Mouse (Mus musculus) CH12.LX (cell line): Measurements from ENCODE around the gene Gdf3. TPM values are rescaled to one million over a fixed set of nuclear protein-coding genes. Genes with fewer than 3 reads are reported as not detected.
A peak's percentile ranks its signal among the peaks of the same experiment; 100 is the strongest.

Experiments
- DNase-seq: peaks from one replicate; pipeline ENCODE4 v3.0.0-alpha.2; 2013; ENCODE audit errors: extremely low read depth
- H3K27ac ChIP-seq: 2 replicates; pipeline ENCODE4 v1.5.1; 2012; ENCODE audit warnings: low read depth, mild to moderate bottlenecking, control low read depth, moderate library complexity; ENCODE audit not compliant: insufficient read depth
- H3K27me3 ChIP-seq: replicated peaks from 2 replicates; pipeline ENCODE3; 2012; ENCODE audit warnings: inconsistent platforms
- H3K36me3 ChIP-seq, 2 experiments: replicated peaks in 1 of 2; 2 replicates each; pipeline versions ENCODE3 to v1.6.1; 2012; ENCODE audit warnings: inconsistent platforms in 1 of 2, low read length in 1 of 2, mild to moderate bottlenecking in 1 of 2, mixed read lengths in 1 of 2, moderate library complexity in 1 of 2; ENCODE audit not compliant: control insufficient read depth in 1 of 2, insufficient read depth in 1 of 2
- H3K4me1 ChIP-seq, 2 experiments: 2 replicates each; pipeline ENCODE4 v1.6.1; 2012; ENCODE audit warnings: inconsistent platforms in 1 of 2, moderate library complexity in 1 of 2; ENCODE audit not compliant: insufficient read depth in 2 of 2, control insufficient read depth in 1 of 2
- H3K4me2 ChIP-seq: 2 replicates; pipeline ENCODE4 v1.6.1; 2012; ENCODE audit warnings: low read depth, mild to moderate bottlenecking, control low read depth; ENCODE audit not compliant: poor library complexity, insufficient read depth, severe bottlenecking
- H3K4me3 ChIP-seq, 3 experiments: fragments of 150-350 bp in 1 of 3; sonication (generic) in 1 of 3; replicated peaks in 1 of 3; 2 replicates each; pipeline versions ENCODE3 to v1.5.1; 2011 to 2012; ENCODE audit warnings: low read depth in 2 of 3, low read length in 2 of 3, mild to moderate bottlenecking in 2 of 3, moderate library complexity in 2 of 3, control low read depth in 1 of 3, improper control_type of control experiment in 1 of 3, inconsistent platforms in 1 of 3, mixed read lengths in 1 of 3; ENCODE audit not compliant: poor library complexity in 1 of 3
- H3K79me2 ChIP-seq: replicated peaks from 2 replicates; pipeline ENCODE4 v1.6.1; 2012; ENCODE audit warnings: mild to moderate bottlenecking, moderate library complexity; ENCODE audit not compliant: control insufficient read depth, poor library complexity, insufficient read depth, severe bottlenecking; ENCODE audit errors: extremely low read depth
- H3K9ac ChIP-seq: 2 replicates; pipeline ENCODE4 v1.6.1; 2012; ENCODE audit warnings: low read depth, mild to moderate bottlenecking, control low read depth, moderate library complexity; ENCODE audit not compliant: insufficient read depth
- H3K9me3 ChIP-seq: replicated peaks from 2 replicates; pipeline ENCODE3; 2012; ENCODE audit warnings: low read length, inconsistent platforms, mixed read lengths
- CTCF ChIP-seq, 2 experiments: IDR thresholded peaks in 1 of 2; conservative IDR thresholded peaks in 1 of 2; 2 replicates each; pipeline ENCODE4 v1.5.1; 2011 to 2012; ENCODE audit warnings: low read depth in 2 of 2, low read length in 2 of 2, improper control_type of control experiment in 1 of 2, inconsistent platforms in 1 of 2, mild to moderate bottlenecking in 1 of 2, moderate library complexity in 1 of 2
- HCFC1 ChIP-seq: IDR thresholded peaks from 2 replicates; pipeline ENCODE4 v1.6.1; 2012; ENCODE audit warnings: low read depth, mild to moderate bottlenecking, inconsistent platforms, low read length, improper control_type of control experiment
- IRF4 ChIP-seq: IDR thresholded peaks from 2 replicates; pipeline ENCODE4 v1.6.1; 2014; ENCODE audit warnings: low read depth, mild to moderate bottlenecking, inconsistent platforms, low read length, improper control_type of control experiment
- JUN ChIP-seq: IDR thresholded peaks from 2 replicates; pipeline ENCODE4 v1.6.1; 2011; ENCODE audit warnings: low read depth, mild to moderate bottlenecking, low read length, improper control_type of control experiment, moderate library complexity; ENCODE audit not compliant: insufficient read depth
- KAT2A ChIP-seq: IDR thresholded peaks from 2 replicates; pipeline ENCODE4 v1.6.1; 2012; ENCODE audit warnings: low read length, improper control_type of control experiment, inconsistent platforms; ENCODE audit not compliant: insufficient replicate concordance
- MAZ ChIP-seq: IDR thresholded peaks from 2 replicates; pipeline ENCODE4 v1.6.1; 2012; ENCODE audit warnings: low read depth, mild to moderate bottlenecking, inconsistent platforms, low read length, improper control_type of control experiment, moderate library complexity
- MEF2A ChIP-seq: IDR thresholded peaks from 2 replicates; pipeline ENCODE4 v1.6.1; 2014; ENCODE audit warnings: low read depth, mild to moderate bottlenecking, inconsistent platforms, low read length, improper control_type of control experiment, borderline replicate concordance
- MXI1 ChIP-seq: IDR thresholded peaks from 2 replicates; pipeline ENCODE4 v1.6.1; 2011; ENCODE audit warnings: mild to moderate bottlenecking, low read depth, low read length, improper control_type of control experiment
- MYC ChIP-seq: IDR thresholded peaks from 2 replicates; pipeline ENCODE4 v1.6.1; 2011; ENCODE audit warnings: low read depth, mild to moderate bottlenecking, improper control_type of control experiment, low read length
- NELFE ChIP-seq: IDR thresholded peaks from 2 replicates; pipeline ENCODE4 v1.6.1; 2011; ENCODE audit warnings: low read depth, low read length, improper control_type of control experiment
- NRF1 ChIP-seq: IDR thresholded peaks from 2 replicates; pipeline ENCODE4 v1.6.1; 2014; ENCODE audit warnings: low read depth, mild to moderate bottlenecking, inconsistent platforms, low read length, improper control_type of control experiment, moderate library complexity
- POLR2AphosphoS2 ChIP-seq: IDR thresholded peaks from 2 replicates; pipeline ENCODE4 v1.6.1; 2011; ENCODE audit warnings: low read depth, low read length, improper control_type of control experiment
- RAD21 ChIP-seq: IDR thresholded peaks from 2 replicates; pipeline ENCODE4 v1.6.1; 2011; ENCODE audit warnings: low read depth, mild to moderate bottlenecking, low read length, improper control_type of control experiment, moderate library complexity
- RCOR1 ChIP-seq: conservative IDR thresholded peaks from 2 replicates; pipeline ENCODE4 v1.6.1; 2012; ENCODE audit warnings: low read depth, mild to moderate bottlenecking, inconsistent platforms, low read length, improper control_type of control experiment
- SMC3 ChIP-seq: IDR thresholded peaks from 2 replicates; pipeline ENCODE4 v1.6.1; 2011; ENCODE audit warnings: low read depth, low read length, improper control_type of control experiment
- TBP ChIP-seq: conservative IDR thresholded peaks from 2 replicates; pipeline ENCODE4 v1.6.1; 2011; ENCODE audit warnings: low read depth, low read length, improper control_type of control experiment
- UBTF ChIP-seq: IDR thresholded peaks from 2 replicates; pipeline ENCODE4 v1.6.1; 2012; ENCODE audit warnings: low read depth, mild to moderate bottlenecking, inconsistent platforms, low read length, improper control_type of control experiment, moderate library complexity
- ZKSCAN1 ChIP-seq: IDR thresholded peaks from 2 replicates; pipeline ENCODE4 v1.6.1; 2012; ENCODE audit warnings: low read depth, inconsistent platforms, low read length, improper control_type of control experiment, borderline replicate concordance
- dilution Hi-C: fragments of 300-500 bp; cut with MboI; formaldehyde crosslinking; loops from 2 replicates; pipeline ENCODE4 v1.14.3; 2020; ENCODE audit warnings: low sequenced_read_pairs; ENCODE audit not compliant: extremely low pct_unique_long_range_greater_than_20kb, extremely low pct_ligation_motif_present
- in situ Hi-C: fragments of 300-500 bp; cut with MboI; formaldehyde crosslinking; loops from 3 replicates; pipeline ENCODE4 v1.14.3; 2019; ENCODE audit warnings: low sequenced_read_pairs, low pct_ligation_motif_present, low pct_unique_long_range_greater_than_20kb, mixed read lengths
- polyA plus RNA-seq: library from polyadenylated mRNA; unstranded; fragments of >175 nt; gene quantifications from 2 replicates; pipeline ENCODE4 v1.2.1, GENCODE M21; 2012; ENCODE audit warnings: low read depth; ENCODE audit not compliant: insufficient read length
- total RNA-seq, 2 experiments: library from RNA; depleted of rRNA; stranded (reverse); fragments of 300-350 nt in 1 of 2; fragments of >200 nt in 1 of 2; gene quantifications; 2 replicates each; pipeline ENCODE4 v1.2.3; 2012 to 2014

The Gdf3 gene
- total and polyA plus RNA-seq, 3 experiments = not detected

GRCm38 (mm10) chr6:122633411-122633810 lies 23.5 kb upstream of the Gdf3 start:
- H3K4me3 ChIP-seq = no peak overlapping the region
- H3K9me3 ChIP-seq = no peaks in the 10 kb centered on the region
- in situ Hi-C loops = no loop called here
- H3K4me1 ChIP-seq = peaks cover 4 to 32% of the 10 kb centered on the region in 2 experiments; a peak in 3 of 4 replicates
- H3K36me3 ChIP-seq = no peaks in the 10 kb centered on the region
- peak; percentile 38 for DNase-seq
- no peaks in the 10 kb centered on the region for H3K27me3 ChIP-seq
- TF ChIP-seq JUN (no peak), SMC3 (peak; percentile 46), CTCF (conservative IDR thresholded peaks at IDR 0.05 in 1 of 2, IDR thresholded peaks at IDR 0.05 in 1 of 2; ENCODE audit: low read depth in 2 of 2, low read length in 2 of 2) (peak; percentile 40 to 67; a peak in 3 of 4 replicates), KAT2A (no peak), UBTF (no peak), NRF1 (no peak), RAD21 (peak; percentile 61), TBP (no peak)
- TF ChIP-seq, all 38 proteins: peak for 3
- Histone ChIP-seq H3K27ac (no peak overlapping the region), H3K4me2 (no peak overlapping the region), H3K9ac (no peak overlapping the region), H3K79me2 (no peaks in the 10 kb centered on the region)
- dilution Hi-C loops = no loop called here

- H3K4me2 ChIP-seq = no peak overlapping the region
- dilution Hi-C loops = no loop called here
- no peak overlapping the region for H3K9ac ChIP-seq
- DNase-seq = no peak
- TF ChIP-seq MYC (no peak), UBTF (no peak), MXI1 (no peak), RCOR1 (no peak), JUN (no peak), IRF4 (no peak), HCFC1 (no peak), MAZ (no peak), ZKSCAN1 (no peak), POLR2AphosphoS2 (no peak), NELFE (no peak), MEF2A (no peak)
- in situ Hi-C loops = no loop called here
- H3K36me3 ChIP-seq = no peaks in the 10 kb centered on the region
- H3K27me3 ChIP-seq = no peaks in the 10 kb centered on the region
- H3K4me1 ChIP-seq = peaks cover 0 to 12% of the 10 kb centered on the region in 2 experiments; a peak in 1 of 4 replicates
- no peak overlapping the region for H3K27ac ChIP-seq
- H3K9me3 ChIP-seq = no peaks in the 10 kb centered on the region
- H3K4me3 ChIP-seq = no peak overlapping the region
- no peaks in the 10 kb centered on the region for H3K79me2 ChIP-seq
Observed at GRCm38 (mm10) chr6:122627469-122628108, 17.7 kb upstream of the Gdf3 start.
